Mouse (Mus musculus) midbrain, embryonic 16.5 days (tissue): ENCODE measurements around the gene Defb23. TPM values are rescaled to one million over a fixed set of nuclear protein-coding genes. Genes with fewer than 3 reads are reported as not detected.
"Not testable (repeated sequence)": the region's sequence is repeated elsewhere in the genome, so short reads cannot be mapped to it uniquely, and the experiment has no call there.

Experiments used
- ATAC-seq: fragments of 200-750 bp; cut with Nextera tagmentation; 2 replicates; pipeline ENCODE4 v1.8.0; 2017; ENCODE audit warnings: moderate TSS enrichment
- H3K27ac ChIP-seq: fragments of 300-500 bp; sonication (generic); 2 replicates; pipeline ENCODE4 v1.5.1; 2014; ENCODE audit warnings: mild to moderate bottlenecking, low read length, mixed read lengths
- H3K27me3 ChIP-seq: fragments of 300-500 bp; sonication (generic); 2 replicates; pipeline ENCODE4 v1.6.1; 2014; ENCODE audit warnings: low read depth, low read length, mixed read lengths; ENCODE audit not compliant: control insufficient read depth, insufficient read depth
- H3K36me3 ChIP-seq: fragments of 300-500 bp; sonication (generic); 2 replicates; pipeline ENCODE4 v1.6.1; 2014; ENCODE audit warnings: mild to moderate bottlenecking, low read length, moderate library complexity, mixed read lengths; ENCODE audit not compliant: control insufficient read depth, insufficient read depth
- H3K4me1 ChIP-seq: fragments of 300-500 bp; sonication (generic); 2 replicates; pipeline ENCODE4 v1.6.1; 2014; ENCODE audit warnings: mild to moderate bottlenecking, low read length, mixed read lengths; ENCODE audit not compliant: control insufficient read depth, insufficient read depth
- H3K4me2 ChIP-seq: fragments of 300-500 bp; sonication (generic); 2 replicates; pipeline ENCODE4 v1.6.1; 2014; ENCODE audit warnings: mild to moderate bottlenecking, low read length, mixed read lengths
- H3K4me3 ChIP-seq: fragments of 300-500 bp; sonication (generic); 2 replicates; pipeline ENCODE4 v1.5.1; 2014; ENCODE audit warnings: low read depth, mild to moderate bottlenecking, low read length, moderate library complexity, mixed read lengths
- H3K9ac ChIP-seq: fragments of 300-500 bp; sonication (generic); 2 replicates; pipeline ENCODE4 v1.6.1; 2014; ENCODE audit warnings: low read depth, low read length, mixed read lengths
- H3K9me3 ChIP-seq: fragments of 300-500 bp; sonication (generic); replicated peaks from 2 replicates; pipeline ENCODE4 v1.6.1; 2014; ENCODE audit warnings: mild to moderate bottlenecking, low read length, mixed read lengths; ENCODE audit not compliant: control insufficient read depth, poor library complexity, severe bottlenecking
- whole genome bisulfite sequencing: fragments of 180-500 bp; shearing (Covaris S2); extraction: QIAGEN DNeasy Blood & Tissue Kit; methylation state at CpG from one replicate; pipeline ENCODE4 v1.1.7; 2014; 5-methylcytosine and 5-hydroxymethylcytosine counted together
- polyA plus RNA-seq: library from polyadenylated mRNA; unstranded; fragments of >200 nt; fragmentation: Nextera tagmentation; extraction: Ambion mirVana; gene quantifications from 2 replicates; pipeline ENCODE4 v1.2.1, GENCODE M21; 2015

Defb23 gene
- polyA plus RNA-seq, 1 experiment from 2014 or later = not detected

DNA sequence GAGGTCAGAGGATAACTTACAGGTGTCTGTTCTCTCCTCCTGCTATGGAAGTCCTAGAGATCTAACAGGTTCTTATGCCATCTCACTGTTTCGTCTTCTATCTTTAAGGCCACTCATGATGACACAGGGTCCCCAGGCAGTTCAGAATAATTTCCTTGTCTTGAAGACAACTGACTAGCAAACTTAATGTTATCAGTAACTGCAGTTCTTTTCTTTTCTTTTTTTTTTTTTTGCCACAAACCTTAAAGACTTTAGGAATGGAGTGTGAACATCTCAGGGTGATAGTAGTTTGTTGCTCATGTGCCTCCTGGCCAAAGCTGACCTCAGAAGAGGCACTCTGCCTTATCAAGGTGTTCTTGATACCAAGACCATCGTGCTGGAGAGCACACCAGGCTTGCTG is 17.8 kb downstream of the Defb23 start:
- Histone ChIP-seq H3K4me2 (no peak overlapping the region), H3K36me3 (no peaks in the 10 kb centered on the region), H3K9me3 (no peaks in the 10 kb centered on the region), H3K27ac (no peak overlapping the region), H3K4me1 (no peaks in the 10 kb centered on the region), H3K4me3 (no peak overlapping the region), H3K27me3 (no peaks in the 10 kb centered on the region), H3K9ac (no peak overlapping the region)
- no peak for ATAC-seq
- 69% methylated on average over 2 of the region's 2 CpGs for WGBS

- H3K36me3 ChIP-seq = no peaks in the 10 kb centered on the region
- H3K4me2 ChIP-seq = no peak overlapping the region
- no peak overlapping the region for H3K27ac ChIP-seq
- no peak overlapping the region for H3K9ac ChIP-seq
- 84% methylated on average over 8 of the region's 8 CpGs for WGBS
- H3K4me3 ChIP-seq = no peak overlapping the region
- no peaks in the 10 kb centered on the region for H3K9me3 ChIP-seq
- H3K27me3 ChIP-seq = no peaks in the 10 kb centered on the region
- H3K4me1 ChIP-seq = no peaks in the 10 kb centered on the region
- no peak for ATAC-seq
Observed at GRCm38 (mm10) chr2:152443281-152443680, 21.1 kb downstream of the Defb23 start.

- Histone ChIP-seq H3K4me2 (no peak overlapping the region), H3K27me3 (no peaks in the 10 kb centered on the region), H3K36me3 (no peaks in the 10 kb centered on the region), H3K9me3 (no peaks in the 10 kb centered on the region), H3K27ac (no peak overlapping the region), H3K4me1 (peaks cover under 1% of the 10 kb centered on the region; the same call in 1 of the 2 replicates), H3K9ac (no peak overlapping the region), H3K4me3 (no peak overlapping the region)
- 55% methylated on average over 4 of the region's 4 CpGs for WGBS
- no peak for ATAC-seq
Observed at GRCm38 (mm10) chr2:152442322-152442721, 22.1 kb downstream of the Defb23 start.

DNA sequence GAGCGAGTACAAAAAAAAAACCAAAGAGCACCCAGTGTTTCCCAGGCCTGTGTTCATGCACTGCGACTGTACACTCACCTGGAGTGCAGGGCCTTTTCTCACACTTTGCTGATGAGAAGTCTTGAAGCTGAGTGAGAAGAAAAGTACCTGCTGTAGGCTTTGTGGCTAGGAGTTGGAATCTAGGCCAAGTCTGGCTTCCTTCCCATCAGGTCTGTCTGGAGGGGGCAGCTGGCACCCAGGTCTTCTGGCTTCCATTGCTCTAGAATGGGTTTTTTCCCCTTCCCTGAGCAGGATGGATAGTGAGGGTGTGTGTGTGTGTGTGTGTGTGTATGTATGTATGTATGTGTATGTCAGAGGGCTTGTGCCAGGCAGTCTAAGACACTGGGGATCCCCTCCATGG is 24.6 kb downstream of the Defb23 start:
- Histone ChIP-seq H3K4me1 (peaks cover 6% of the 10 kb centered on the region; the same call in 1 of the 2 replicates), H3K27me3 (no peaks in the 10 kb centered on the region), H3K36me3 (no peaks in the 10 kb centered on the region), H3K9me3 (no peaks in the 10 kb centered on the region), H3K9ac (no peak overlapping the region), H3K4me2 (no peak overlapping the region), H3K27ac (no peak overlapping the region), H3K4me3 (no peak overlapping the region)
- ATAC-seq = no peak
- WGBS = 88% methylated on average over 2 of the region's 2 CpGs

- Histone ChIP-seq H3K4me2 (no peak overlapping the region), H3K27me3 (no peaks in the 10 kb centered on the region), H3K27ac (no peak overlapping the region), H3K4me1 (peaks cover 6% of the 10 kb centered on the region; the same call in 1 of the 2 replicates), H3K9ac (no peak overlapping the region), H3K9me3 (no peaks in the 10 kb centered on the region), H3K36me3 (no peaks in the 10 kb centered on the region), H3K4me3 (no peak overlapping the region)
- WGBS = 78% methylated on average over 1 of the region's 1 CpGs
- no peak for ATAC-seq
Observed at GRCm38 (mm10) chr2:152438963-152439362, 25.5 kb downstream of the Defb23 start.

DNA sequence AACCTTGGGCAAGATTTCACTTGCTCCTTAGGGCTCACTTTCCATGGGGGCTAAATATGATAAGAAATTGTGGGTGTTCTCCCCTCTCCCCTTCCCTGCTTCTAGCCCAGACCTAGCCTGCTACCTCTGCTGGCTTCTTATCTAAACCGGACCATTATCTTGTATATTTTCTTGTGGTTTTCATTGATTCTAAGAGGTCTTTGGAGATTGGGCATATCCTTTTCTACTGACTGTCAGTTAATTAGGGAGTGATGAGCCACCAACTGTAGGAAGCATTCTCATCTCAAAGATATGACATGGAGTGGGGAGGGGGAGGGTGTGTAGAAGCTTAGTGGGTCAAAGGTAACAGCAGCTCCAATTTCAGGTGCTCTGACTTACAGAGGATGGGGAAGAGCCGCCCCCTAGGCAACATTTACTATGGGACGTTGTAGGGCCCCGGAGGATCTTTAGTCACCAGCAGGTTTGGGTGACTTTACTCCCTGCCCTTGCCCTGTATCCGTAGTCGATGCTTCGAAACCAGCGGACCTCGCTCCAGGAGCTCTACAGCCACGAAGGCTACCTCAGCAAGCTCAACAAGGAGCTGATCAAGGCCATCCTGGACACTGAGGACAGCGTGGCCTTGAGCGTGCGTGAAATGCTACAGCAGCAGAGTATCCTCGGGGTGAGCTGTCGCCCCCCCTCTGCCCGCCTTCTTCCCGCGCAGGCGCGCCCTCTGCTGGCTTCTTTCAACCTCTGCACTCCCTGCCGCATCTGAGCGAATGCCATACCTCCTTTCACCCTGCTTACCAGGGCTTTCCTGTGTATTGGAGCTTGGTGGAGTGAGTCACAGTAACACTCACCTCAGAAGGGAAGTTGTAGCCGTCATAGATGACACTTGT is 27.2 kb downstream of the Defb23 start:
- Histone ChIP-seq H3K9ac (peak overlapping the region; percentile 68), H3K4me2 (peak overlapping the region; percentile 70), H3K27ac (peak overlapping the region; percentile 54; the same call in 1 of the 2 replicates), H3K36me3 (no peaks in the 10 kb centered on the region), H3K4me1 (peaks cover 6% of the 10 kb centered on the region; the same call in 1 of the 2 replicates), H3K9me3 (no peaks in the 10 kb centered on the region), H3K4me3 (peak overlapping the region; percentile 30; the same call in 1 of the 2 replicates), H3K27me3 (no peaks in the 10 kb centered on the region)
- ATAC-seq = peak; percentile 82
- WGBS = 4% methylated on average over 22 of the region's 23 CpGs

GRCm38 (mm10) chr2:152436405-152436901 is 28.0 kb downstream of the Defb23 start:
- H3K4me2 ChIP-seq = no peak overlapping the region
- peaks cover 6% of the 10 kb centered on the region; the same call in 1 of the 2 replicates for H3K4me1 ChIP-seq
- ATAC-seq = peak; percentile 22; the same call in 1 of the 2 replicates
- H3K36me3 ChIP-seq = no peaks in the 10 kb centered on the region
- no peaks in the 10 kb centered on the region for H3K27me3 ChIP-seq
- H3K4me3 ChIP-seq = no peak overlapping the region
- H3K9me3 ChIP-seq = no peaks in the 10 kb centered on the region
- no peak overlapping the region for H3K27ac ChIP-seq
- H3K9ac ChIP-seq = no peak overlapping the region
- 67% methylated on average over 7 of the region's 7 CpGs for WGBS

GRCm38 (mm10) chr2:152428481-152428880 is 35.9 kb downstream of the Defb23 start:
- H3K27me3 ChIP-seq, H3K4me1 ChIP-seq, H3K9ac ChIP-seq, ATAC-seq, H3K36me3 ChIP-seq, H3K4me2 ChIP-seq, H3K4me3 ChIP-seq, H3K27ac ChIP-seq, H3K9me3 ChIP-seq: not testable (repeated sequence)
- 89% methylated on average over 2 of the region's 2 CpGs for WGBS

GRCm38 (mm10) chr2:152427493-152427892 is 36.9 kb downstream of the Defb23 start:
- H3K36me3 ChIP-seq = no peaks in the 10 kb centered on the region
- peak; percentile 56; the same call in 1 of the 2 replicates for ATAC-seq
- under 1% methylated on average over 12 of the region's 12 CpGs for WGBS
- peaks cover 5% of the 10 kb centered on the region; the same call in 1 of the 2 replicates for H3K4me1 ChIP-seq
- no peaks in the 10 kb centered on the region for H3K9me3 ChIP-seq
- no peak overlapping the region for H3K4me3 ChIP-seq
- no peak overlapping the region for H3K27ac ChIP-seq
- no peak overlapping the region; the same call in 1 of the 2 replicates for H3K9ac ChIP-seq
- H3K27me3 ChIP-seq = no peaks in the 10 kb centered on the region
- peak overlapping the region; percentile 48 for H3K4me2 ChIP-seq
